Comparison of ENCODE assay signal across 8 mouse cellular contexts in the genomic region with DNA sequence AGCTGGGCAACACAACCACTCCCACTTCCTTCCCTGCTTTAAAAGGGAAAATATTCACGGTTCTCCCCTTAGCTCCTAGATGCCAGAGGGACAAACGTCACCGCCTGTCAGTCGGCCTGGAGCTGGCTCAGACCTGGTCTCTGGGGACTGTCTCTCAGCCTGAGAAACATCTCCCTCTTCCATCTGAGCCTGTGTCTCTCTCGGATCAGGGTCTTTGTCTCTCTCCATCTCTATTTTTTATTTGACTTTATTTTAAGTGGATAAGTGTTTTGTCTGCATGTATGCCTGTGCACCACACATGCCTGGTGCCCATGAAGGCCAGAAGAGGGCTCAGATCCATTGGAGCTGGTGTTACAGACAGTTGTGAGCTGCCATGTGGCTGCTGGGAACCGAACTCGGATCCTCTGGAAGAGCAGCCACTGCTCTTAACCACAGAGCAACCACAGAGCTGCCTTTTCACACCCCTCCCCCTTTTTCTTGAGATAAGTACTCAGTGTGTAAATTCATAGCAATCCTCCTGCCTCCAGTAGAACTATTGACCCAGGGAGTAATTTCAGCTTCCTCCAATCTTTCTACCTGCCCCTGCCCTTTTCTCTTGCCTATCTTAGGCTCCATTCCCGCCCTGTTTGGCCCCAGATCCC. TPM values are rescaled to one million over a fixed set of nuclear protein-coding genes. Genes with fewer than 3 reads are reported as not detected.
DNase-seq lines count a peak whose midpoint lies in the region; ATAC-seq lines count a peak whose summit lies in the region.

No protein-coding gene starts in this region.

- WGBS in intestine, embryonic 14.5 days, result 11% methylated on average over 8 of the region's 8 CpGs

- no peaks in the 10 kb centered on the region for H3K9me3 ChIP-seq in intestine, embryonic 14.5 days (ENCODE audit: control insufficient read depth, low read length)

- peak; percentile 59 for DNase-seq in cerebellum, adult 11 months
- DNase-seq in cerebellum, postnatal 25 days, result no peak
- peak; percentile 24 for DNase-seq in thymus, postnatal 0 days (ENCODE audit: low spot score)
- DNase-seq in thymus, postnatal 10 days (ENCODE audit: low spot score in 2 of 2), result no peak
- no peak for DNase-seq in intestine, embryonic 14.5 days (ENCODE audit: low spot score)
- peak; percentile 38 for DNase-seq in yolk sac, embryonic 10.5 days (ENCODE audit: low spot score)
- DNase-seq in urinary bladder, postnatal 4 days (ENCODE audit: low spot score in 2 of 2), result no peak
- DNase-seq in thymus, postnatal 14 days, result no peak

- H3K4me2 ChIP-seq in intestine, embryonic 14.5 days (ENCODE audit: low read length), result peak overlapping the region; percentile 66

- no peak for ATAC-seq in intestine, embryonic 14.5 days (replicated peaks; ENCODE audit: low FRiP score, low TSS enrichment, low read depth)

- H3K27me3 ChIP-seq in intestine, embryonic 14.5 days (replicated peaks; ENCODE audit: control insufficient read depth, insufficient read depth, low read length), result no peaks in the 10 kb centered on the region

- H3K4me1 ChIP-seq in intestine, embryonic 14.5 days (replicated peaks; ENCODE audit: control insufficient read depth, insufficient read depth, low read length), result peaks cover 39% of the 10 kb centered on the region

- H3K9ac ChIP-seq in intestine, embryonic 14.5 days (ENCODE audit: low read length), result no peak overlapping the region

- H3K4me3 ChIP-seq in intestine, embryonic 14.5 days (ENCODE audit: low read depth, low read length), result 0 out of 2 replicates have a peak overlapping the region, but pooled peaks have one; percentile 1

- H3K36me3 ChIP-seq in intestine, embryonic 14.5 days (ENCODE audit: control insufficient read depth, insufficient read depth, low read length), result no peaks in the 10 kb centered on the region

- peak overlapping the region; percentile 77 for H3K27ac ChIP-seq in intestine, embryonic 14.5 days (ENCODE audit: low read depth)

RNA-seq across cellular contexts. Expression of gene Ppp1r14a, which starts 3.5 kb away (rescaled TPM):
- 3.1 and 3.4 TPM in 2 replicates for polyA plus RNA-seq in thymus, postnatal 0 days (2015; fragmentation: Nextera tagmentation; extraction: Ambion mirVana)
- 59.7 and 66.5 TPM in 2 replicates for polyA plus RNA-seq in intestine, embryonic 14.5 days (2014; fragmentation: Nextera tagmentation; extraction: Ambion mirVana)

RNA-seq across cellular contexts. Expression of gene Spint2, which starts 10.9 kb away (rescaled TPM):
- 571 and 608 TPM in 2 replicates for polyA plus RNA-seq in thymus, postnatal 0 days (2015; fragmentation: Nextera tagmentation; extraction: Ambion mirVana)
- 470 and 522 TPM in 2 replicates for polyA plus RNA-seq in intestine, embryonic 14.5 days (2014; fragmentation: Nextera tagmentation; extraction: Ambion mirVana)

RNA-seq across cellular contexts. Expression of gene Dpf1, which starts 11.2 kb away (rescaled TPM):
- 3.0 and 3.5 TPM in 2 replicates for polyA plus RNA-seq in thymus, postnatal 0 days (2015; fragmentation: Nextera tagmentation; extraction: Ambion mirVana)
- 7.4 and 8.8 TPM in 2 replicates for polyA plus RNA-seq in intestine, embryonic 14.5 days (2014; fragmentation: Nextera tagmentation; extraction: Ambion mirVana)

RNA-seq across cellular contexts. Expression of gene 2200002D01Rik, which starts 44.3 kb away (rescaled TPM):
- polyA plus RNA-seq in thymus, postnatal 0 days (2015; fragmentation: Nextera tagmentation; extraction: Ambion mirVana), result 7.8 and 9.6 TPM in 2 replicates
- 76.9 and 111 TPM in 2 replicates for polyA plus RNA-seq in intestine, embryonic 14.5 days (2014; fragmentation: Nextera tagmentation; extraction: Ambion mirVana)

RNA-seq across cellular contexts. Expression of gene Yif1b, which starts 54.4 kb away (rescaled TPM):
- 76.4 and 79.3 TPM in 2 replicates for polyA plus RNA-seq in thymus, postnatal 0 days (2015; fragmentation: Nextera tagmentation; extraction: Ambion mirVana)
- 94.3 and 97.3 TPM in 2 replicates for polyA plus RNA-seq in intestine, embryonic 14.5 days (2014; fragmentation: Nextera tagmentation; extraction: Ambion mirVana)

Comparison
In these comparisons a context has a peak if more than half of its experiments do, and no peak if none do; other contexts are left out.
1. DNase-seq: peak in cerebellum, adult 11 months (single experiment), thymus, postnatal 0 days (single experiment) and yolk sac, embryonic 10.5 days (single experiment); none in cerebellum, postnatal 25 days (0 of 2), thymus, postnatal 10 days (0 of 2), intestine, embryonic 14.5 days (single experiment), urinary bladder, postnatal 4 days (0 of 2) and thymus, postnatal 14 days (single experiment).
2. RNA of gene Ppp1r14a, which starts 3.5 kb away (polyA plus RNA-seq): 59.7 to 66.5 TPM in intestine, embryonic 14.5 days; 3.1 to 3.4 TPM in thymus, postnatal 0 days; every median in the first group is over 10 times any median in the second.